Mouse (Mus musculus): ENCODE data around the gene Enoph1. TPM values are rescaled to one million over a fixed set of nuclear protein-coding genes. Genes with fewer than 3 reads are reported as not detected.
A peak's percentile ranks its signal among the peaks of the same experiment; 100 is the strongest.

Gene Enoph1
- total RNA-seq, 2 experiments from 2014 or later = 51.6 to 54.5 TPM

- peak; percentile 97 to 98 for DNase-seq (ENCODE audit: low spot score in 2 of 2)
- intact Hi-C loops (cut with DNase I) = loop anchor here (1.0 to 5.0 kb wide), 2 partner anchors 60 to 837 kb away; partner anchors contain the start of gene 4930524J08Rik
Observed at GRCm38 (mm10) chr5:100038714-100039601, 827 bp upstream of the Enoph1 start.

GRCm38 (mm10) chr5:100040281-100040784 lies 548 bp downstream of the Enoph1 start:
- DNase-seq (ENCODE audit: low spot score in 2 of 2) = no peak
- intact Hi-C loops (cut with DNase I) = no loop called here

GRCm38 (mm10) chr5:100041272-100041671 lies 1.5 kb downstream of the Enoph1 start:
- intact Hi-C loops (cut with DNase I) = no loop called here
- no peak for DNase-seq (ENCODE audit: low spot score in 2 of 2)

- intact Hi-C loops (cut with DNase I) = no loop called here
- DNase-seq (ENCODE audit: low spot score in 2 of 2) = no peak
Observed at GRCm38 (mm10) chr5:100042467-100042866, 2.7 kb downstream of the Enoph1 start.

- no peak for DNase-seq (ENCODE audit: low spot score in 2 of 2)
- intact Hi-C loops (cut with DNase I) = no loop called here
Observed at GRCm38 (mm10) chr5:100043361-100043760, 3.6 kb downstream of the Enoph1 start.

GRCm38 (mm10) chr5:100044030-100044429 lies 4.2 kb downstream of the Enoph1 start:
- intact Hi-C loops (cut with DNase I) = no loop called here
- no peak for DNase-seq (ENCODE audit: low spot score in 2 of 2)

GRCm38 (mm10) chr5:100044621-100045020 lies 4.8 kb downstream of the Enoph1 start:
- intact Hi-C loops (cut with DNase I) = no loop called here
- DNase-seq (ENCODE audit: low spot score in 2 of 2) = no peak

GRCm38 (mm10) chr5:100046096-100046495 lies 6.3 kb downstream of the Enoph1 start:
- no peak for DNase-seq (ENCODE audit: low spot score in 2 of 2)
- intact Hi-C loops (cut with DNase I) = no loop called here

GRCm38 (mm10) chr5:100047143-100047640 lies 7.4 kb downstream of the Enoph1 start:
- intact Hi-C loops (cut with DNase I) = no loop called here
- DNase-seq (ENCODE audit: low spot score in 2 of 2) = no peak

- intact Hi-C loops (cut with DNase I) = no loop called here
- no peak for DNase-seq (ENCODE audit: low spot score in 2 of 2)
Observed at GRCm38 (mm10) chr5:100047871-100048270, 8.1 kb downstream of the Enoph1 start.

GRCm38 (mm10) chr5:100049904-100050303 lies 10.1 kb downstream of the Enoph1 start:
- intact Hi-C loops (cut with DNase I) = no loop called here
- DNase-seq (ENCODE audit: low spot score in 2 of 2) = no peak

- intact Hi-C loops (cut with DNase I) = no loop called here
- DNase-seq (ENCODE audit: low spot score in 2 of 2) = no peak
Observed at GRCm38 (mm10) chr5:100052728-100053127, 12.9 kb downstream of the Enoph1 start.

GRCm38 (mm10) chr5:100054807-100055547 lies 15.2 kb downstream of the Enoph1 start:
- no peak for DNase-seq (ENCODE audit: low spot score in 2 of 2)
- intact Hi-C loops (cut with DNase I) = no loop called here

GRCm38 (mm10) chr5:100055866-100056369 lies 16.1 kb downstream of the Enoph1 start:
- intact Hi-C loops (cut with DNase I) = no loop called here
- no peak for DNase-seq (ENCODE audit: low spot score in 2 of 2)

- DNase-seq (ENCODE audit: low spot score in 2 of 2) = no peak
- intact Hi-C loops (cut with DNase I) = no loop called here
Observed at GRCm38 (mm10) chr5:100057461-100058209, 17.9 kb downstream of the Enoph1 start.

- intact Hi-C loops (cut with DNase I) = no loop called here
- DNase-seq (ENCODE audit: low spot score in 2 of 2) = no peak
Observed at GRCm38 (mm10) chr5:100058729-100059128, 18.9 kb downstream of the Enoph1 start.

GRCm38 (mm10) chr5:100059326-100059725 lies 19.5 kb downstream of the Enoph1 start:
- no peak for DNase-seq (ENCODE audit: low spot score in 2 of 2)
- intact Hi-C loops (cut with DNase I) = no loop called here

- intact Hi-C loops (cut with DNase I) = no loop called here
- DNase-seq (ENCODE audit: low spot score in 2 of 2) = no peak
Observed at GRCm38 (mm10) chr5:100060876-100061275, 21.1 kb downstream of the Enoph1 start.

- DNase-seq (ENCODE audit: low spot score in 2 of 2) = no peak
- intact Hi-C loops (cut with DNase I) = no loop called here
Observed at GRCm38 (mm10) chr5:100067579-100067978, 27.8 kb downstream of the Enoph1 start.

Measured in left cerebral cortex, postnatal 36 days (tissue).